Mouse (Mus musculus) liver, postnatal 0 days (tissue): ENCODE results near the gene 2010109A12Rik.

Experiments used
- CTCF ChIP-seq: sonication (generic); IDR thresholded peaks from 2 replicates; pipeline ENCODE4 v1.5.1; 2016; ENCODE audit warnings: antibody characterized with exemption, low read depth
- EP300 ChIP-seq: IDR thresholded peaks from 2 replicates; pipeline ENCODE4 v1.6.1; 2016; ENCODE audit warnings: antibody characterized with exemption, low read depth, mild to moderate bottlenecking

GRCm38 (mm10) chr5:93189607-93190006 lies 16.7 kb upstream of the 2010109A12Rik start:
- no peak for TF ChIP-seq CTCF
- no peak for TF ChIP-seq EP300
